Mouse (Mus musculus) hindbrain, embryonic 14.5 days (tissue): ENCODE data around the gene Olfr934. TPM values are rescaled to one million over a fixed set of nuclear protein-coding genes. Genes with fewer than 3 reads are reported as not detected.

Source experiments
- ATAC-seq: fragments of 200-750 bp; cut with Nextera tagmentation; 2 replicates; pipeline ENCODE4 v1.8.0; 2017; ENCODE audit warnings: moderate number of reproducible peaks, mild to moderate bottlenecking, moderate TSS enrichment, moderate library complexity; ENCODE audit not compliant: low FRiP score
- DNase-seq: peaks from one replicate; pipeline ENCODE4 v3.0.0-alpha.2; 2015; ENCODE audit warnings: low spot score
- H3K27ac ChIP-seq: fragments of 300-500 bp; sonication (generic); 2 replicates; pipeline ENCODE4 v1.5.1; 2014; ENCODE audit warnings: mild to moderate bottlenecking, moderate library complexity
- H3K27me3 ChIP-seq: fragments of 300-500 bp; sonication (generic); 2 replicates; pipeline ENCODE4 v1.6.1; 2014; ENCODE audit warnings: mild to moderate bottlenecking, low read length, mixed read lengths; ENCODE audit not compliant: control insufficient read depth, insufficient read depth
- H3K36me3 ChIP-seq: fragments of 300-500 bp; sonication (generic); replicated peaks from 2 replicates; pipeline ENCODE4 v1.6.1; 2014; ENCODE audit not compliant: control insufficient read depth, insufficient read depth
- H3K4me1 ChIP-seq: fragments of 300-500 bp; sonication (generic); replicated peaks from 2 replicates; pipeline ENCODE4 v1.6.1; 2014; ENCODE audit warnings: antibody characterized with exemption, low read length, mixed read lengths; ENCODE audit not compliant: control insufficient read depth, insufficient read depth
- H3K4me2 ChIP-seq: fragments of 300-500 bp; sonication (generic); replicated peaks from 2 replicates; pipeline ENCODE4 v1.6.1; 2014; ENCODE audit warnings: mild to moderate bottlenecking, moderate library complexity
- H3K4me3 ChIP-seq: fragments of 300-500 bp; sonication (generic); replicated peaks from 2 replicates; pipeline ENCODE4 v1.5.1; 2014; ENCODE audit warnings: mild to moderate bottlenecking, low read length
- H3K9ac ChIP-seq: fragments of 300-500 bp; sonication (generic); 2 replicates; pipeline ENCODE4 v1.6.1; 2014
- H3K9me3 ChIP-seq: fragments of 300-500 bp; sonication (generic); 2 replicates; pipeline ENCODE4 v1.6.1; 2016; ENCODE audit warnings: low read length; ENCODE audit not compliant: control insufficient read depth
- WGBS: fragments of 180-500 bp; shearing (Covaris S2); extraction: QIAGEN DNeasy Blood & Tissue Kit; methylation state at CpG from one replicate; pipeline ENCODE4 v1.1.7; 2014; 5-methylcytosine and 5-hydroxymethylcytosine counted together
- polyA plus RNA-seq: library from polyadenylated mRNA; unstranded; fragments of >200 nt; fragmentation: Nextera tagmentation; extraction: Ambion mirVana; gene quantifications from 2 replicates; pipeline ENCODE4 v1.2.1, GENCODE M21; 2014

The Olfr934 gene
- not detected in 2 replicates for polyA plus RNA-seq

DNA sequence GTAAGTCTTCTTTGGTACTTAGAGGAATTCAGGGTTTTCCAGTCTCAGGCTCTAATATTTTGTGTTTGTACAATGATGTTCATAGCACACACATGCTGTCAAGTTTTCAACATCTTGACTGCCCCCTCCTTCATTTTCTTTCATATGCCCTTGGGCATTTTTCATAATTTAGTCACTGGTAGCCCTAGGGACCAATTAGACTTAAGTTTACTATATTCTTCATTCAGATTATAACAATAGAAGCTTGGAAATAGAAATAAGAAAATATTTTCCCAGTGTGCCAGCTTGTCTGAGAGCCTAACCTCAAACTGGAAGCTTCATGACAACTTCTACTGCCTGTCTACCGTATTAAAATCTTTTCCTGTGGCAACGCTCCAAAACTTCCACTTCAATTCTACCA, at the start of gene Olfr934:
Olfr934 (minus strand) TSS at position 101 of the 400 bp plus-strand sequence.
- no peaks in the 10 kb centered on the region for H3K4me1 ChIP-seq
- no peaks in the 10 kb centered on the region for H3K27me3 ChIP-seq
- H3K27ac ChIP-seq: no peak within 1 kb of the TSS
- WGBS: 94% methylated on average over 2 of the region's 2 CpGs
- H3K9me3 ChIP-seq: no peaks in the 10 kb centered on the region
- ATAC-seq (no peak), DNase-seq (no peak)
- no peak within 1 kb of the TSS for H3K4me2 ChIP-seq
- H3K36me3 ChIP-seq: no peaks in the 10 kb centered on the region
- H3K4me3 ChIP-seq: no peak within 1 kb of the TSS
- no peak within 1 kb of the TSS for H3K9ac ChIP-seq

DNA sequence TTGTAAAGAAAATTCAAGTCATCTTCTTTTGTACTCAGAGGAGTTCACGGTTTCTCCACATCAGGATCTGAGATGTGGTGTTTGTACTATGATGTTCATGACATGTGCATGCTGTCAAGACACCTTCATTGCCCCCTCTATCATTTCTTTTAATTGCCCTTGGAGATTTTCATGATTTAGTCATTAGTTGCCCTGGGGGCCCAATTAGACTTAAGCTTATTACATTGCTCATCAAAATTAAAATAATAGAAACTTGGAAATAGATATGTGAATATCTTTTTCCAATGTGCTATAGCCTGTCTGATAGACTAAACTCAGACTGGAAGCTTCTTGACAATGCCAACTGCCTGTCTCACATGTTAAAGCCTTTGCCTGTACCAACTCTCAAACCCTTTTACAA, 35.2 kb upstream of the Olfr934 start, which contains the start of gene Olfr146:
Olfr146 (minus strand) TSS at position 101 of the 400 bp plus-strand sequence.
- WGBS: 77% methylated on average over 1 of the region's 1 CpGs

GRCm38 (mm10) chr9:38999583-38999982, 11.5 kb upstream of the Olfr934 start, which contains the start of gene Olfr935:
Olfr935 (minus strand) TSS chr9:38999683.
- 86% methylated on average over 2 of the region's 2 CpGs for WGBS
- no peak for ATAC-seq

More for the DNA sequence above, 35.2 kb upstream of the Olfr934 start, which contains the start of gene Olfr146:
- DNase-seq (no peak), ATAC-seq (no peak)
- no peaks in the 10 kb centered on the region for H3K36me3 ChIP-seq
- no peaks in the 10 kb centered on the region for H3K27me3 ChIP-seq
- no peak within 1 kb of the TSS for H3K27ac ChIP-seq
- no peak within 1 kb of the TSS for H3K4me2 ChIP-seq
- H3K4me1 ChIP-seq: no peaks in the 10 kb centered on the region
- H3K9ac ChIP-seq: no peak within 1 kb of the TSS
- no peak within 1 kb of the TSS for H3K4me3 ChIP-seq
- H3K9me3 ChIP-seq: no peaks in the 10 kb centered on the region

GRCm38 (mm10) chr9:38972013-38972412, 16.1 kb downstream of the Olfr934 start, which contains the start of gene Olfr933:
Olfr933 (plus strand) TSS chr9:38972313.
- no peak within 1 kb of the TSS for H3K27ac ChIP-seq
- H3K4me3 ChIP-seq: no peak within 1 kb of the TSS
- 77% methylated on average over 4 of the region's 4 CpGs for WGBS
- no peaks in the 10 kb centered on the region for H3K36me3 ChIP-seq
- no peaks in the 10 kb centered on the region for H3K9me3 ChIP-seq
- H3K4me1 ChIP-seq: no peaks in the 10 kb centered on the region
- DNase-seq (no peak), ATAC-seq (no peak)
- no peaks in the 10 kb centered on the region for H3K27me3 ChIP-seq
- H3K4me2 ChIP-seq: no peak within 1 kb of the TSS
- no peak within 1 kb of the TSS for H3K9ac ChIP-seq

More at GRCm38 (mm10) chr9:38999583-38999982, 11.5 kb upstream of the Olfr934 start, which contains the start of gene Olfr935:
- no peak within 1 kb of the TSS for H3K4me3 ChIP-seq
- no peak for DNase-seq
- H3K4me1 ChIP-seq: no peaks in the 10 kb centered on the region
- no peak within 1 kb of the TSS for H3K4me2 ChIP-seq
- H3K27me3 ChIP-seq: no peaks in the 10 kb centered on the region
- H3K27ac ChIP-seq: no peak within 1 kb of the TSS
- H3K36me3 ChIP-seq: no peaks in the 10 kb centered on the region
- H3K9me3 ChIP-seq: no peaks in the 10 kb centered on the region
- H3K9ac ChIP-seq: no peak within 1 kb of the TSS

DNA sequence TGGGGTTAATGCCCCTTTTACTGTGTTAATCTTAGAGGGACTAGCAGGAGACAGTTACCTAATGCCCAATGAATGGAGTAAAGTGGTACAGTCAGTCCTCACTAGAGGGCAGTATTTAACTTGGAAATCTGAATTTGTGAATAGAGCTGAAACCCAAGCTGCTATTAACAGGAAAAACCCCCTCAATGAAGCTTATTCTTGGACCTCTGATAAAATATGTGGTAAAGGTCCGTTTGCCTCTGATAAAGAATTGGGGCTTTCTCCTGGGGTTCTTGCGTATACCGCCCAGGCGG, 34.0 kb downstream of the Olfr934 start:
- no peak overlapping the region for H3K9ac ChIP-seq
- no peaks in the 10 kb centered on the region for H3K9me3 ChIP-seq
- H3K36me3 ChIP-seq: no peaks in the 10 kb centered on the region
- H3K27me3 ChIP-seq: no peaks in the 10 kb centered on the region
- H3K27ac ChIP-seq: no peak overlapping the region
- ATAC-seq (no peak), DNase-seq (no peak)
- WGBS: 91% methylated on average over 4 of the region's 4 CpGs
- no peaks in the 10 kb centered on the region for H3K4me1 ChIP-seq
- H3K4me2 ChIP-seq: no peak overlapping the region
- no peak overlapping the region for H3K4me3 ChIP-seq

- Histone ChIP-seq H3K4me1 (no peaks in the 10 kb centered on the region), H3K9ac (no peak overlapping the region), H3K4me3 (no peak overlapping the region), H3K27me3 (no peaks in the 10 kb centered on the region), H3K27ac (no peak overlapping the region), H3K9me3 (no peaks in the 10 kb centered on the region), H3K4me2 (no peak overlapping the region), H3K36me3 (no peaks in the 10 kb centered on the region)
- WGBS: 81% methylated on average over 7 of the region's 7 CpGs
- DNase-seq (no peak), ATAC-seq (no peak)
Measured at GRCm38 (mm10) chr9:38953401-38954123, 34.6 kb downstream of the Olfr934 start.

Other genes with a start within 250 kb of the Olfr934 start
- not detected in 2 replicates for gene Olfr920, start 236.0 kb downstream of the Olfr934 start, polyA plus RNA-seq
- not detected in 2 replicates for gene Olfr921, start 215.2 kb downstream of the Olfr934 start, polyA plus RNA-seq
- not detected in 2 replicates for gene Olfr922, start 173.7 kb downstream of the Olfr934 start, polyA plus RNA-seq
- not detected in 2 replicates for gene Olfr923, start 161.8 kb downstream of the Olfr934 start, polyA plus RNA-seq
- gene Olfr924, start 143.9 kb downstream of the Olfr934 start, polyA plus RNA-seq: not detected in 2 replicates
- not detected in 2 replicates for gene Olfr26, start 133.3 kb downstream of the Olfr934 start, polyA plus RNA-seq
- not detected in 2 replicates for gene Olfr926, start 111.2 kb downstream of the Olfr934 start, polyA plus RNA-seq
- gene Olfr930, start 58.5 kb downstream of the Olfr934 start, polyA plus RNA-seq: not detected in 2 replicates
- not detected in 2 replicates for gene Olfr933, start 16.0 kb downstream of the Olfr934 start, polyA plus RNA-seq
- gene Olfr935, start 11.4 kb upstream of the Olfr934 start, polyA plus RNA-seq: not detected in 2 replicates
- not detected in 2 replicates for gene Olfr146, start 35.1 kb upstream of the Olfr934 start, polyA plus RNA-seq
- not detected in 2 replicates for gene Olfr937, start 76.6 kb upstream of the Olfr934 start, polyA plus RNA-seq
- not detected in 2 replicates for gene Olfr938, start 90.6 kb upstream of the Olfr934 start, polyA plus RNA-seq
- not detected in 2 replicates for gene Olfr27, start 139.8 kb upstream of the Olfr934 start, polyA plus RNA-seq
- not detected in 2 replicates for gene Olfr943, start 178.0 kb upstream of the Olfr934 start, polyA plus RNA-seq
- not detected in 2 replicates for gene Olfr944, start 213.6 kb upstream of the Olfr934 start, polyA plus RNA-seq